Mouse (Mus musculus): ENCODE measurements around the gene Pid1.

DNA sequence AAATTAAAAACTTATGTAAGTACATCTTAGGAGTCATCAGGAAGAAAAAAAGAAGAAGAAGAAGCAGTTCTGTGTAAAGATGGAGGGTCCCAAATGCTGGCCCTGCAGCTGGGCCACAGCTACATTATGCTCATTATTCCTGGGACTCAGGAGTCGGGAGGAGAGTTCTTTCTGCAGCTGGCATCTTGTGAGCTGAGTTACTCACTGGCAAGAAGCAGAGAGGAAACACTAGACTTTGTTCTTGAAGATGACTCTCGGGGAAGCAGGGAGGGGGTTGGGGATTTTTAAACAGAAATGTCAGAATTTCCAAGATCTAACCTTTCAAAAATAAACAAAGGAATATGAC lies 208.4 kb downstream of the Pid1 start:
- TF ChIP-seq GATA1 (IDR thresholded peaks at IDR 0.05; ENCODE audit: borderline replicate concordance, low read length) = no peak
- no peak for TF ChIP-seq FLI1 (IDR thresholded peaks at IDR 0.05; ENCODE audit: low read length)
